Mouse (Mus musculus): ENCODE measurements around the gene Spint2. TPM values are rescaled to one million over a fixed set of nuclear protein-coding genes. Genes with fewer than 3 reads are reported as not detected.
A peak's percentile ranks its signal among the peaks of the same experiment; 100 is the strongest.

The Spint2 gene
- polyA plus RNA-seq, 1 experiment from 2014 or later: 36.1 TPM

DNA sequence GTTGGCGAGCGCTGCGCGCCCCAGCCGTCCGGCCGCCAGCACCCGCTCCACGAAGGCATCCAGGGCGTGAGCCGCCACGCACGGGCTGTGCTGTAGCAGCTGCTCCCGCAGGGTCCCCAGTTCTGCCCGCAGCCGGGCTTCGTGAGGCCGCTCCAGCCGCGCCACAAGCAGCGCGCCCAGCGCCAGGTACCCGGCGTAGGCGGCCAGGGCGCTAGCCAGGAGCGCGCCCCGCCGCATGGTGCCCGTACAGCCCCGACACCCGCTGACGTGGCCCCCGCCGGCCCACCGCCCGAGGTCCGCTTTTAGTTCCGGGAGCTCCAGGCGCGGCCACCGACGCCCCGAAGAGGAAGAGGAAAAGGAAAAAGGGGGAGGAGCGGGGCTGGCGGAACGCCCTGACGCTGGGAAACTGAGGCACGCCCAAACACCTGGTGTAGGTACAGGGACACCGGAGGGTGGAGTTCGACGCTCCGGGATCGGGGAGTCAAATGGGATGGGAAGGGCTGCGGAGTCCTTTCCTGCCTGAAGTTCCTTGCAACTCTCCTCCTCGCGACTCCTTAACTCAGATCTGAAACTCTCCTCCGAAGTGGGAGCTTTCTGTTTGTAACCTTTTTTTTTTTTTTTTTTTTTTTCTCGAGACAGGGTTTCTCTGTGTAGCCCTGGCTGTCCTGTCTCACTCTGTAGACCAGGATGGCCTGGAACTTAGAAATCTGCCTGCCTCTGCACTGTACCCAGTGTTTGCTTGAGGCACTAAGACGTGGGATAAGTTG lies 49.3 kb downstream of the Spint2 start, which contains the start of gene Kcnk6:
TSS of gene Kcnk6 (minus strand) at position 269 of the 767 bp plus-strand sequence.
- 2% methylated on average over 55 of the region's 62 CpGs for WGBS
- H3K36me3 ChIP-seq (ENCODE audit: control insufficient read depth, insufficient read depth, low read length): no peaks in the 10 kb centered on the region
- ATAC-seq (replicated peaks; ENCODE audit: low FRiP score) (no peak), DNase-seq (ENCODE audit: low spot score) (no peak)
- H3K4me2 ChIP-seq (ENCODE audit: low read depth, low read length, severe bottlenecking): peak within 1 kb of the TSS; percentile 70
- H3K4me3 ChIP-seq (ENCODE audit: low read depth, low read length): peak within 1 kb of the TSS; percentile 39
- no peaks in the 10 kb centered on the region for H3K9me3 ChIP-seq (ENCODE audit: control insufficient read depth, low read length)
- peak within 1 kb of the TSS; percentile 50 for H3K9ac ChIP-seq (ENCODE audit: low read length)
- peaks cover 25% of the 10 kb centered on the region for H3K27me3 ChIP-seq (ENCODE audit: control insufficient read depth, insufficient read depth, low read length)
- H3K27ac ChIP-seq (ENCODE audit: low read depth, low read length): no peak within 1 kb of the TSS
- peaks cover 5% of the 10 kb centered on the region; the same call in 1 of the 2 replicates for H3K4me1 ChIP-seq (replicated peaks; ENCODE audit: control insufficient read depth, insufficient read depth, low read length)

DNA sequence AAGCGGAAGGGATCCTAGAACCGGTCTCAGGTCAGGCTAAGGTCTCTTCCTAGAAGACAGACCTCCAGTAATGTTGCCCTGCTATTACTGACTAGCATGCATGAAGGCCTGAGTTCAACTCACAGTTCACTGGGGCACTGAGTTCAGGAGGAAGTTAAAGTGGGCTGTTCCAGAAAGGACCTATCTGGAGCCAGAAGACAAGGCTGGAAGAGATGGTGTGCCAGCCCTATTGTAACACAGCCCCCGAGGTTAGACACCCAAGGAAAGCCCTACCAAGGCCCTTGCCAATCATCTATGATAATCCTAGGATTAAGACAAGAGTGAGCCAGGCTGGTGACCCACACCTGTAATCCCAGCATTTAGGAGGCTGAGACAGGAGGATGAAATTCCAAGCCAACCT lies 50.2 kb downstream of the Spint2 start:
- Histone ChIP-seq H3K9me3 (ENCODE audit: control insufficient read depth, low read length) (no peaks in the 10 kb centered on the region), H3K27ac (ENCODE audit: low read depth, low read length) (no peak overlapping the region), H3K9ac (ENCODE audit: low read length) (no peak overlapping the region), H3K4me3 (ENCODE audit: low read depth, low read length) (no peak overlapping the region), H3K27me3 (ENCODE audit: control insufficient read depth, insufficient read depth, low read length) (peaks cover 25% of the 10 kb centered on the region), H3K36me3 (ENCODE audit: control insufficient read depth, insufficient read depth, low read length) (no peaks in the 10 kb centered on the region), H3K4me2 (ENCODE audit: low read depth, low read length, severe bottlenecking) (no peak overlapping the region), H3K4me1 (replicated peaks; ENCODE audit: control insufficient read depth, insufficient read depth, low read length) (peaks cover 5% of the 10 kb centered on the region; the same call in 1 of the 2 replicates)
- ATAC-seq (replicated peaks; ENCODE audit: low FRiP score) (no peak), DNase-seq (ENCODE audit: low spot score) (no peak)
- WGBS: 46% methylated on average over 3 of the region's 3 CpGs

DNA sequence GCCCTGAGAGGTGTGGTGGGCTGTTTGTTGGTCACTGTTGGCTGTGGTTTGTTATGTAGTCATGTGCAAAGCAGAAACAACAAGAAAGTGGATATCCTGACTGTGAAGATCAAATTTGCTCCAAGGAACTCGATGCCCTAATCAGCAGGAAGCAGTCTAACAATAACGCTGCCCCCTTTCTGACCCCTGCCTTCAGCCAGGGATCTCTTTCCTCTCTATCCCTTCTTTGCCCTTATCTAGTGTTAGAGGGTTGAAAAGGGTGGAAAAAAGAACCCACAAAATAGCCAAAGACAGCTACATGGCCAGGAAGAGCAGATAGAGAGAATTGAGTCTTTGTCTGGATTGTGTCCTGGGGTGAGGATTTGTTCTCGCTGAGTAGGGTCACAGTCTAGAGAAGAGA lies 51.2 kb downstream of the Spint2 start:
- peaks cover 25% of the 10 kb centered on the region for H3K27me3 ChIP-seq (ENCODE audit: control insufficient read depth, insufficient read depth, low read length)
- DNase-seq (ENCODE audit: low spot score) (no peak), ATAC-seq (replicated peaks; ENCODE audit: low FRiP score) (no peak)
- H3K4me2 ChIP-seq (ENCODE audit: low read depth, low read length, severe bottlenecking): no peak overlapping the region
- 16% methylated on average over 3 of the region's 3 CpGs for WGBS
- no peaks in the 10 kb centered on the region for H3K36me3 ChIP-seq (ENCODE audit: control insufficient read depth, insufficient read depth, low read length)
- no peak overlapping the region for H3K9ac ChIP-seq (ENCODE audit: low read length)
- H3K4me3 ChIP-seq (ENCODE audit: low read depth, low read length): no peak overlapping the region
- no peak overlapping the region for H3K27ac ChIP-seq (ENCODE audit: low read depth, low read length)
- peaks cover 5% of the 10 kb centered on the region; the same call in 1 of the 2 replicates for H3K4me1 ChIP-seq (replicated peaks; ENCODE audit: control insufficient read depth, insufficient read depth, low read length)
- no peaks in the 10 kb centered on the region for H3K9me3 ChIP-seq (ENCODE audit: control insufficient read depth, low read length)

DNA sequence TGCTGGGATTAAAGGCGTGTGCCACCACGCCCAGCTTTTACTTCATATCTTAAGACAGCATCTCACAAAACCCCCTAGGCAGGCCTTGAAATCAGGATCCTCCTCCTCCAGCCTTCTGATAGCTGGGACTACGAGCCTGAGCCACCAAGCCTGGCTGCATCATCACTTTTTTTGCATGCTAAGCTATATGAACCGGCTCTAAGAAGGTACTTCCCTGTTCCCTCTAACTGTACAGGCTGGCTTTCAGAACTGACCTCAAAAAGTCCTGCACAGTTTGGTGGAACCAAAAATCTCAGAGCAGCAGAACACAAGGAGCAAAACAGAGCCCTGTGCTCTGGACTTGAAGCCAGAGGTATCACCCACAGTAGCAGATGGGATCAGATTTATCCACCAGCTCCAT lies 53.5 kb downstream of the Spint2 start:
- Histone ChIP-seq H3K36me3 (ENCODE audit: control insufficient read depth, insufficient read depth, low read length) (no peaks in the 10 kb centered on the region), H3K27ac (ENCODE audit: low read depth, low read length) (no peak overlapping the region), H3K27me3 (ENCODE audit: control insufficient read depth, insufficient read depth, low read length) (peaks cover 22% of the 10 kb centered on the region), H3K4me2 (ENCODE audit: low read depth, low read length, severe bottlenecking) (no peak overlapping the region), H3K4me3 (ENCODE audit: low read depth, low read length) (no peak overlapping the region), H3K4me1 (replicated peaks; ENCODE audit: control insufficient read depth, insufficient read depth, low read length) (peaks cover 8% of the 10 kb centered on the region; the same call in 1 of the 2 replicates), H3K9me3 (ENCODE audit: control insufficient read depth, low read length) (no peaks in the 10 kb centered on the region), H3K9ac (ENCODE audit: low read length) (no peak overlapping the region)
- DNase-seq (ENCODE audit: low spot score) (no peak), ATAC-seq (replicated peaks; ENCODE audit: low FRiP score) (no peak)
- 78% methylated on average over 4 of the region's 4 CpGs for WGBS

DNA sequence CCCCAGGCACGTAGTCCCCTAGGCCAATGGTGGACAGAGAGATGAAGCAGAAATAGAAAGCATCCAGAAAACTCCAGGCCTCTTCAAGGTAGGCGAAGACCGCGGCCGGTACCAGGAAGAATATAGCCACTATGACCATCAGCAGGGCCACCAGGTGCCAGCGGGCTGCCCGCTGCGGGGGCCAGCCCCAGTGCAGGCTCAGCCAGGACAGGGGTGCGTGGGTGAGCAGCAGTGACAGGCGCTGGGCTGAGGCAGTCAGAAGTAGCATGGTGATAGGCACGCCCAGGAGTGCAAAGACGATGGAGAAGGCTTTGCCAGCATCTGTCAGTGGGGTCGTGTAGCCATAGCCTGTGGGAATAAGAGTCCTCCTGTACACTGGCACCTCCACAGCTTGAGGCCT lies 56.2 kb downstream of the Spint2 start:
- no peaks in the 10 kb centered on the region for H3K27me3 ChIP-seq (ENCODE audit: control insufficient read depth, insufficient read depth, low read length)
- WGBS: 75% methylated on average over 13 of the region's 13 CpGs

DNA sequence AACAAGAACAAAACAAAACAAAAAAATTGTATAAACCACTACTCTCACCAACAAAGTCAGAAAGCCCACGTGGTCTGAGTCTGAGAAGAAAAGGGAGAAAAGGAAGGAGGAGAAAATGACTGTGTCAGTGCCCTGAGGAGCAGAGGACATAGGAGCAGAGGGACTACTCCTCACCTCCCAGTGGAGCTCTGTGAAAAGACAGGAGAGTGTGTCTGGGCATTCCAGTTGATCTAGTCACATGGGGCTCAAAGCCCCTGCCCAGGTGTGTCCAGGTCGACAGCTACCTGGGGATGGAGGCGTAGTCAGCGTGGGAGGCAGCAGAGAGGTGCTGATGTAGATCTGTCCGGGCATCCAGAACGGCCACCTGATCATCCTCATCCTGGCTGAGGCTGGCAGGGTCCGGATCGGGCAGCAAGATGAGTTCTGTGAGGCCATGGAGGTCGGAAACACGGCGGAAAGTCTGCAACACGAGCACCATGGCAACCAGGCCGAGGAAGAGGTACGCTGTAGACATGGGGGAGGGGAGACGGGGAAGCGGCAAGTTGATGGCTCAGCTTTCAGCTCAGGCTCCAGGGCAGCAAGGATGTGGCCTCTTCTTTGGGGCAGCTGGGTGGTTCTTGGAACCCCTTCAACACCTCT lies 56.8 kb downstream of the Spint2 start:
- WGBS: 10% methylated on average over 16 of the region's 16 CpGs
- Histone ChIP-seq H3K4me2 (ENCODE audit: low read depth, low read length, severe bottlenecking) (peak overlapping the region; percentile 40; the same call in 1 of the 2 replicates), H3K4me1 (replicated peaks; ENCODE audit: control insufficient read depth, insufficient read depth, low read length) (0 out of 2 replicates have a peak, but pooled peaks cover 4% of the 10 kb centered on the region), H3K36me3 (ENCODE audit: control insufficient read depth, insufficient read depth, low read length) (no peaks in the 10 kb centered on the region), H3K27ac (ENCODE audit: low read depth, low read length) (no peak overlapping the region), H3K4me3 (ENCODE audit: low read depth, low read length) (no peak overlapping the region), H3K27me3 (ENCODE audit: control insufficient read depth, insufficient read depth, low read length) (no peaks in the 10 kb centered on the region), H3K9ac (ENCODE audit: low read length) (peak overlapping the region; percentile 47; the same call in 1 of the 2 replicates), H3K9me3 (ENCODE audit: control insufficient read depth, low read length) (no peaks in the 10 kb centered on the region)
- ATAC-seq (replicated peaks; ENCODE audit: low FRiP score) (no peak), DNase-seq (ENCODE audit: low spot score) (no peak)

More for the DNA sequence above, 56.2 kb downstream of the Spint2 start:
- no peaks in the 10 kb centered on the region for H3K36me3 ChIP-seq (ENCODE audit: control insufficient read depth, insufficient read depth, low read length)
- H3K9ac ChIP-seq (ENCODE audit: low read length): no peak overlapping the region; the same call in 1 of the 2 replicates
- H3K9me3 ChIP-seq (ENCODE audit: control insufficient read depth, low read length): no peaks in the 10 kb centered on the region
- no peak overlapping the region for H3K27ac ChIP-seq (ENCODE audit: low read depth, low read length)
- no peak overlapping the region for H3K4me3 ChIP-seq (ENCODE audit: low read depth, low read length)
- no peak overlapping the region for H3K4me2 ChIP-seq (ENCODE audit: low read depth, low read length, severe bottlenecking)
- no peak for ATAC-seq (replicated peaks; ENCODE audit: low FRiP score)
- H3K4me1 ChIP-seq (replicated peaks; ENCODE audit: control insufficient read depth, insufficient read depth, low read length): 0 out of 2 replicates have a peak, but pooled peaks cover 4% of the 10 kb centered on the region
- DNase-seq (ENCODE audit: low spot score): no peak

DNA sequence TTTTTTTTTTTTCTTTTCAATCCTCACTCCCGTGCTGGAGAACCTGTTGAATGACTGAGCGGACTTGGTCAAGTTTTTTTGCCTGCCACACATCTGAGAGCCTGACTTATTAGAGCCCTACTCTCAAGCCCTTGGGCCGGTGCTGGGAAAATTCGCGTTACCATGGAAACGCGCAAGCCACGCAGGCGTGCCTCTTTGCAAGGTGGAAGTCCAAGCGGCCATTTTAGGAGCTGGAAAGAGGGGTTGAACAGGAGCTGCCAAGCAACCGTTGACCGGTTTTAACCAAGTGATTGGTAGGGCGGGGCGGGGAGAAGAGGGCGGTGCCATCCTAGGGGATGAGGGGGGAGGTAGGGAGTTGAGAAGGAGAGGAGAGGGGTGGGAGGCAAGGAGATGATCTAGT lies 66.9 kb downstream of the Spint2 start:
- ATAC-seq (replicated peaks; ENCODE audit: low FRiP score) (no peak), DNase-seq (ENCODE audit: low spot score) (no peak)
- no peak overlapping the region for H3K4me3 ChIP-seq (ENCODE audit: low read depth, low read length)
- 38% methylated on average over 15 of the region's 15 CpGs for WGBS
- H3K4me1 ChIP-seq (replicated peaks; ENCODE audit: control insufficient read depth, insufficient read depth, low read length): no peaks in the 10 kb centered on the region
- no peak overlapping the region for H3K9ac ChIP-seq (ENCODE audit: low read length)
- peaks cover 12% of the 10 kb centered on the region for H3K27me3 ChIP-seq (ENCODE audit: control insufficient read depth, insufficient read depth, low read length)
- H3K36me3 ChIP-seq (ENCODE audit: control insufficient read depth, insufficient read depth, low read length): no peaks in the 10 kb centered on the region
- H3K9me3 ChIP-seq (ENCODE audit: control insufficient read depth, low read length): no peaks in the 10 kb centered on the region; the same call in none of the 2 replicates
- no peak overlapping the region for H3K27ac ChIP-seq (ENCODE audit: low read depth, low read length)
- H3K4me2 ChIP-seq (ENCODE audit: low read depth, low read length, severe bottlenecking): no peak overlapping the region

DNA sequence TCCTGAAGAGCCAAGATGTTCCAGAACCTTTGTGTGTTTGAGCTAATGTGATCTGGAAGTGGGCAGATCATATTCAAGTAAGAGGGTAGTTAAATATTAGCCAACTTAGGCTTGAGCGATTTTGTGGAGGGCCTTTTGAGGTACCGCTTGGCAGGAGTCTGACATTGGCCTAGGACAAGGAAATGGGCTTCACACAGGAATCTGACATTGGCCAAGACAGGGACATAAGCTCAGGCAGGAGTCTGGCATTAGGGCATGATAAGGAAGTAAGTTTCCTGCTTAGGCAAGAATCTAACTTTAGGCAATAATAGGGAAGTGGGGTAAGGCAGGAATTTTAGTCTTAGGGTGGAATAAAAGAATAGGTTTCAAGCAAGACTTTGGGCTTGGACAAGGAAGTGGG lies 67.5 kb downstream of the Spint2 start:
- ATAC-seq (replicated peaks; ENCODE audit: low FRiP score): no peak
- WGBS: 73% methylated on average over 2 of the region's 2 CpGs
- Histone ChIP-seq H3K4me3 (ENCODE audit: low read depth, low read length) (no peak overlapping the region), H3K27ac (ENCODE audit: low read depth, low read length) (no peak overlapping the region), H3K27me3 (ENCODE audit: control insufficient read depth, insufficient read depth, low read length) (peaks cover 12% of the 10 kb centered on the region), H3K4me2 (ENCODE audit: low read depth, low read length, severe bottlenecking) (no peak overlapping the region; the same call in 1 of the 2 replicates), H3K9me3 (ENCODE audit: control insufficient read depth, low read length) (no peaks in the 10 kb centered on the region; the same call in 1 of the 2 replicates), H3K9ac (ENCODE audit: low read length) (no peak overlapping the region), H3K4me1 (replicated peaks; ENCODE audit: control insufficient read depth, insufficient read depth, low read length) (no peaks in the 10 kb centered on the region), H3K36me3 (ENCODE audit: control insufficient read depth, insufficient read depth, low read length) (no peaks in the 10 kb centered on the region)
- DNase-seq (ENCODE audit: low spot score): no peak
